Mouse (Mus musculus) kidney, adult 2 months (tissue): ENCODE results near the gene Ero1lb. TPM values are rescaled to one million over a fixed set of nuclear protein-coding genes. Genes with fewer than 3 reads are reported as not detected.
A peak's percentile ranks its signal among the peaks of the same experiment; 100 is the strongest.
"Not testable (repeated sequence)": the region's sequence is repeated elsewhere in the genome, so short reads cannot be mapped to it uniquely, and the experiment has no call there.

ENCODE experiments used
- DNase-seq: peaks from one replicate; pipeline ENCODE4 v3.0.0; 2021
- H3K27ac ChIP-seq: fragments of 200-500 bp; 2 replicates; pipeline ENCODE4 v1.5.1; 2012; ENCODE audit warnings: low read depth, low read length, control low read depth, inconsistent platforms; ENCODE audit not compliant: insufficient read depth
- H3K27me3 ChIP-seq: fragments of 200-500 bp; replicated peaks from 2 replicates; pipeline ENCODE4 v1.6.1; 2012; ENCODE audit warnings: mild to moderate bottlenecking, moderate library complexity, low read length, inconsistent platforms; ENCODE audit not compliant: control insufficient read depth, insufficient read depth
- H3K36me3 ChIP-seq: fragments of 200-500 bp; 2 replicates; pipeline ENCODE4 v1.6.1; 2012; ENCODE audit warnings: mild to moderate bottlenecking, moderate library complexity, low read length, inconsistent platforms; ENCODE audit not compliant: control insufficient read depth, insufficient read depth
- H3K4me1 ChIP-seq: fragments of 200-500 bp; 2 replicates; pipeline ENCODE4 v1.6.1; 2011; ENCODE audit warnings: low read length; ENCODE audit not compliant: control insufficient read depth, insufficient read depth
- H3K4me3 ChIP-seq: fragments of 200-500 bp; 2 replicates; pipeline ENCODE4 v1.5.1; 2011; ENCODE audit warnings: mild to moderate bottlenecking, low read depth, low read length, control low read depth; ENCODE audit not compliant: insufficient read depth
- WGBS: fragments of 180-500 bp; shearing (Covaris S2); methylation state at CpG from one replicate; pipeline ENCODE4 v1.1.7; 2018; 5-methylcytosine and 5-hydroxymethylcytosine counted together
- polyA plus RNA-seq: library from polyadenylated mRNA; depleted of rRNA; stranded (reverse); fragments of >200 nt; gene quantifications from 2 replicates; pipeline ENCODE4 v1.2.3, GENCODE M21; 2012; rRNA removed

The Ero1lb gene
- polyA plus RNA-seq, 1 experiment, result 3.2 TPM

DNA sequence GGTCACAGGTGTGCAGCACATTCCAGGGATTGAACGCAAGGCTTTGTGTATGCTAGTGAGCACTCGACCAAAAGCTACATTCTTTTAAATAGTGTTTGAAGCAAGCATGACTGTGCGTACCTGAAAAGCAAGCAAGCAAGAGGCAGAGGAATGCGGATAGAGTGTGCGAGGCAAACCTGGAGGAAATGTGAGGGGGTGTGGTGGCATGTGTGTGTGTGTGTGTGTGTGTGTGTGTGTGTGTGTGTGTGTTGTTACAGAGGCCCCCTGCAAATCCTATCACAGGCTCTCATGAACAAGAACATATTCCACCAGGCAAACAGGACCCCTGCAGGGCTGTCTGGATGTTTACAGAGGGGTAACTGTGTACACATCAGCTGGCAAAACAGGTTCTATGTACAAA lies 64.6 kb downstream of the Ero1lb start:
- H3K4me1 ChIP-seq, H3K36me3 ChIP-seq, H3K27me3 ChIP-seq, DNase-seq, H3K4me3 ChIP-seq, H3K27ac ChIP-seq: not testable (repeated sequence)
- WGBS, result 66% methylated on average over 5 of the region's 5 CpGs

DNA sequence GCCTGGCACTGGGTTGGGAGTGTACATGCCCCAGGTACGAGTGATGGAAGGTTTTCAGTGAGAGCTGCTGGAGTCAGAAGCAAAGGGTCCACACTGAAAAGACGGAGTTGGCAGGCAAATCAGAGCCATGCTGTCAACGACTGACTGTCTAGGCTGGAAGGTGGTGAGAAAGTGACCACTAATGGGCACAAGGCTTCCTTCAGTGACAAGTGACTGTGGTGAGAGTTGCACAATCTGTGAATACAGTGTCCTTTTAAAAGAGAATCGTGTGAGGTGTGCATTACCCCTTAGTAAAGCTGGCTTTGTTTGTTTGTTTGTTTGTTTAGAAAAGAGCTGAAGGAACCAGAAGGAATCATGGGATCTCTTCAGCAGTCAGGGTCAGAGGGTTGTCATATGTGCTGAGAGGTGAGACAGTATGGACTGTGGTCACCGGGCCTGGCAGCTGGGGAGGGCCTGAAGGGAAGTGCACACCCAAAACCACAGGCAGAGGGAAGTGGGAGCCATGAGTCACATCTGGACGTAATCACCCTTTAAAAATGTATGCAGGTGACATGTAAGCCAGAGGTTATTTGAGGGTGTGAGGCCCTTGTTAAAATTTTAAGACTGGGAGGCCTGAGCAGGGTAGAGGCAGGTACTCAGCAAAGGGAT lies 69.4 kb downstream of the Ero1lb start:
- WGBS, result 79% methylated on average over 1 of the region's 6 CpGs
- not testable (repeated sequence) for H3K27me3 ChIP-seq

DNA sequence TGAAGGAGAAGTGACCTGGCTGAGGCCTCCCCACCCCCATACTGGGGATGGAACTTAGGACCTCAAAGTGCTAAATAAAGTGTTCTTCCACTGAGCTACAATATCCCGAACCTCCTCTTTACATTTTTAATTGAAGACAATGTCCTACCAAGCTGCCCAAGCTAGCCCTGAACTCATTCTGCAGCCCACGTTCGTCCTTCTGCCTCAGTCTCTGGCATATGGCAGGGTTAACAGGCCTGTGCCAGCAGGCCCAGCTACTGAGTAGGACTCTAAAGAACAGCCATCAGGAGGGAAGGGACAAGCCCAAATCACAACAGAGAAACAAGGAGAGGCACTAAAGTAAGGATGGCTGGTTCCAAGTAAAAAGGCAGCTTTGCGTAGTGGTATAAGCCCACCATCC lies 77.1 kb downstream of the Ero1lb start:
- 78% methylated on average over 3 of the region's 4 CpGs for WGBS
- H3K27ac ChIP-seq, H3K36me3 ChIP-seq, H3K4me3 ChIP-seq, DNase-seq, H3K27me3 ChIP-seq, H3K4me1 ChIP-seq: not testable (repeated sequence)

More for the DNA sequence above, 69.4 kb downstream of the Ero1lb start:
- H3K36me3 ChIP-seq, DNase-seq, H3K4me3 ChIP-seq, H3K4me1 ChIP-seq, H3K27ac ChIP-seq: not testable (repeated sequence)

DNA sequence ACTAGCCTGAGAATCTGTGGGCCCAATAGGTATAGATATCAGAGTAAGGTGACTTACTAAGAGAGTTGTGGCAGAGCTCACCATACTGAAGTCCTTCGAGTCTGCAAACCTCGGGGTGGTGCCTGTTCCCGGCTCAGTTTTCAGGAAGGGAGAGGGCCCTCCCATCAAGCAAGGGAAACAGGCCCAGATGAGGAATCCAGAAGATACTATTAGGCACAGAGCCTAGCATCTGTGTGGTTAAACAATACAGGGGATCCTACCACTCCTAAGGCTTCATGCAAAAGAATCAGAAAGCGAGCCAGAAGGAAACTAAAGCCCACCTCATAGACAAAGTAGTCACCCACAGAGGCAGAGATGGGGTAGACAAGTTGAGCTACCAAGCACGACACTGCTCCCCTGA lies 81.0 kb downstream of the Ero1lb start:
- not testable (repeated sequence) for H3K27me3 ChIP-seq, H3K4me3 ChIP-seq, H3K36me3 ChIP-seq, H3K4me1 ChIP-seq, H3K27ac ChIP-seq, DNase-seq
- 48% methylated on average over 5 of the region's 5 CpGs for WGBS

DNA sequence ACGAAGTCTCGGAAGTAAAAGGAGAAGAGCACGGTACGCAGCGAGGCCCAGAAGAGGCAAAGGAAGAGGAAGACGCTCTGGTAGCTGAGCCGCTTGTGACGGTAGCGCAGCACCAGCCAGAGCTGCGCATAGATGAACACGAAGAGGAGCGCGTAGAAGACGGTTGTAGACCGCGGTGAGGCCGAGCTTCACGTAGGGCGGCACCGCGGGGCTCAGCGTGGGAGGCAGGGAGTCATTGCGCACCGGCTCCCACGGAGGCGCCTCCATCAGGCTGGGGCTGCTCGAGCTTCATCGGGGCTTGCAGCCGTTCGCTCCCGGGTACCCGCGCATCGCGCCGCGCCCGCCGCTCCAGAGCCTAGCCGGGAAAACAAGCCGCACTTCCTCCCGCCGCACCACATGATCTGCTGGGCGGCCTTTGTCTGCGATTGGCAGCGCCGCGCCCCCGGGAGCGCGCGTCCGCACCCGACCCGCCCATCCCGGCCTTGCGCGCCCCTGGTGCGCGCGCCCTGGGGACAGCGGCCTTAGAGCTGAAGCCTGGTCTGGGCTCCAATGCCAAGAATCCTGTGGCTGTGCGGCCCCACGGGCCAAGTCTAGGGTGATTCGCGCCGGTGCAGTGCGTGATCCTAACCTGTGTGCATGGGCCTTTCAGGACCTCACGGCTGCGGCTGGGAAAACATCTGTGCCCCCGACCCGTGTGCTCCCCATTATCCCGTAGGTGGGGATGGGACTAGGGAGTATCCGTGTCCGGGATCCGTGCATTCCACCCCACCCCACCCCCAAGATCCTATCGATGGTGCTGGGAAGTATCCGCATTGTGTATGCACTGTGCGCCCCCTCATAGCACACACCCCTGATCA lies 84.6 kb downstream of the Ero1lb start:
- H3K27ac ChIP-seq, result peak overlapping the region; percentile 85; the same call in 1 of the 2 replicates
- peak; percentile 89 for DNase-seq
- H3K27me3 ChIP-seq, H3K4me1 ChIP-seq, H3K36me3 ChIP-seq: not testable (repeated sequence)
- under 1% methylated on average over 64 of the region's 79 CpGs for WGBS
- H3K4me3 ChIP-seq, result peak overlapping the region; percentile 71

DNA sequence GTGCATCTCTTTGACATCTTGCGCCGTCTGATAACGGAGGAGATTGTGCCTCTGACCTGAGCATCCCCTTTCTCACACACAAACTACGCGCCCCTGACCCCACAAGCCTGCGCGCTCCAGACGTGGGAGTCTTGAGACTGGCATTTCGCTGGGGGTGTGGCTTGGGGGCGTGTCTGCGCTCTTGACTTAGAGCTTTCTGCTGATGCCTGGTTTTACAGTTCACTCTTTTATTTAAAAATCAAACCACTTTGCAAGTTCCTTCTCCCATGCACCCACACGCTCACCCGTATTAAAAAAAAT lies 85.2 kb downstream of the Ero1lb start:
- DNase-seq, result peak; percentile 93
- H3K36me3 ChIP-seq, H3K4me1 ChIP-seq, H3K27me3 ChIP-seq, H3K27ac ChIP-seq: not testable (repeated sequence)
- 0% methylated on average over 13 of the region's 13 CpGs for WGBS
- peak overlapping the region; percentile 58 for H3K4me3 ChIP-seq

Other genes with a start within 250 kb of the Ero1lb start
- 2.3 and 25.0 TPM in 2 replicates for gene Actn2, start 225.1 kb upstream of the Ero1lb start, polyA plus RNA-seq
- gene Heatr1, start 170.8 kb upstream of the Ero1lb start, polyA plus RNA-seq, result 16.0 and 19.5 TPM in 2 replicates
- 34.6 and 40.3 TPM in 2 replicates for gene Lgals8, start 100.9 kb upstream of the Ero1lb start, polyA plus RNA-seq
- 0.53 and 0.55 TPM in 2 replicates for gene Edaradd, start 45.4 kb upstream of the Ero1lb start, polyA plus RNA-seq
- gene Prl2c3, start 234.2 kb downstream of the Ero1lb start, polyA plus RNA-seq, result not detected in 2 replicates